Mouse (Mus musculus): ENCODE measurements around the gene Synm. TPM values are rescaled to one million over a fixed set of nuclear protein-coding genes. Genes with fewer than 3 reads are reported as not detected.

Gene Synm
- polyA plus RNA-seq, 1 experiment from 2014 or later, result 7.0 TPM

DNA sequence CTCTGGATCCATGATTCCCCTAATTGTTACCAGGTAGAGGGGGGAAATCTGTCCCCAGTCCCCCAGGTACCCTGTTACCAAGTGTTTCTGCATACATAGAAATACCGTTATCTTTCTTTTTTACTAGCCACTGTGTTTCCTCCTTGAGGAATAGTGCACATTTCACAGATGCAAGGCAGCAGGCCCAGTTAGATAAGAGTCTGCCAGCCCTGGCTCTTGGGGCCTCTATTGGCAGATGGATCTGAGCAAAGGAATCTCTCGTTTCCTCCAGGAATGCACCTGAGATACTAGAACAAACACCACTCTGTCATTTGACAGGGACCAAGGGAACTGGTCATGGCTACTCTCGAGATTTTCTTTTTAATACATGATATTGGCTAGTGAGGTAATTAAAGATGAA, 67.4 kb downstream of the Synm start:
- H3K27me3 ChIP-seq, result no peaks in the 10 kb centered on the region
- ATAC-seq (ENCODE audit: low FRiP score), result no peak
- H3K4me2 ChIP-seq, result no peak overlapping the region
- H3K4me3 ChIP-seq, result no peak overlapping the region
- no peak overlapping the region for H3K27ac ChIP-seq
- H3K4me1 ChIP-seq (replicated peaks), result no peaks in the 10 kb centered on the region; the same call in 1 of the 2 replicates
- H3K9me3 ChIP-seq, result no peaks in the 10 kb centered on the region
- H3K9ac ChIP-seq, result no peak overlapping the region
- no peaks in the 10 kb centered on the region for H3K36me3 ChIP-seq
- WGBS, result 83% methylated on average over 3 of the region's 3 CpGs

GRCm38 (mm10) chr7:67691036-67691435, 68.5 kb downstream of the Synm start:
- no peaks in the 10 kb centered on the region for H3K9me3 ChIP-seq
- 84% methylated on average over 6 of the region's 6 CpGs for WGBS
- H3K4me2 ChIP-seq, result no peak overlapping the region
- no peaks in the 10 kb centered on the region for H3K36me3 ChIP-seq
- H3K4me3 ChIP-seq, result no peak overlapping the region
- H3K9ac ChIP-seq, result no peak overlapping the region
- no peaks in the 10 kb centered on the region for H3K27me3 ChIP-seq
- H3K4me1 ChIP-seq (replicated peaks), result no peaks in the 10 kb centered on the region; the same call in 1 of the 2 replicates
- no peak for ATAC-seq (ENCODE audit: low FRiP score)
- H3K27ac ChIP-seq, result no peak overlapping the region

- WGBS, result 83% methylated on average over 7 of the region's 7 CpGs
- Histone ChIP-seq H3K4me3 (no peak overlapping the region), H3K4me1 (replicated peaks) (no peaks in the 10 kb centered on the region; the same call in 1 of the 2 replicates), H3K36me3 (0 out of 2 replicates have a peak, but pooled peaks cover 4% of the 10 kb centered on the region), H3K4me2 (no peak overlapping the region), H3K27ac (no peak overlapping the region), H3K27me3 (no peaks in the 10 kb centered on the region), H3K9me3 (no peaks in the 10 kb centered on the region), H3K9ac (no peak overlapping the region)
- no peak for ATAC-seq (ENCODE audit: low FRiP score)
These were observed 69.7 kb downstream of the Synm start for GRCm38 (mm10) chr7:67689793-67690192.

DNA sequence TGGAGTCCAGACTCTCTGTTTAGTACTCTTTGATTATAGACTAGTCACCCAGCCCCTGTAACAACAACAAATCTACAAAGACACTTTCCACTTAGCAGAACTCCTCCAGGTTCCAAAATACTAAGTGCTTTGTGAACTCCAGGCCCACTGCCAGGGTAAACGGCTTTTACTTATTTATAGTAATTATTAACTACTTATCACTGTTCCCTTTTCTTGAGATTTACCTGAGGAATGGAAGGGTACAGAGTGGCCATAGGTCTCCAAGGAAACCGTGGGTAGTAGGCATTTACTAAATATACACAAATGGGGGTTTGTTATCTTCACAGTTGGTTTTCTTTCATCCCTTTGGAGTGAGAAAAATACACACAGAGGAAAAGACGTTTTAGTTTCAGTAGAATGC, 71.3 kb downstream of the Synm start:
- H3K4me2 ChIP-seq, result no peak overlapping the region
- no peaks in the 10 kb centered on the region for H3K9me3 ChIP-seq
- H3K4me1 ChIP-seq (replicated peaks), result no peaks in the 10 kb centered on the region; the same call in 1 of the 2 replicates
- H3K9ac ChIP-seq, result no peak overlapping the region
- H3K4me3 ChIP-seq, result no peak overlapping the region
- ATAC-seq (ENCODE audit: low FRiP score), result no peak
- H3K27me3 ChIP-seq, result no peaks in the 10 kb centered on the region
- no peak overlapping the region for H3K27ac ChIP-seq
- 0 out of 2 replicates have a peak, but pooled peaks cover 4% of the 10 kb centered on the region for H3K36me3 ChIP-seq
- WGBS, result 48% methylated on average over 3 of the region's 3 CpGs

DNA sequence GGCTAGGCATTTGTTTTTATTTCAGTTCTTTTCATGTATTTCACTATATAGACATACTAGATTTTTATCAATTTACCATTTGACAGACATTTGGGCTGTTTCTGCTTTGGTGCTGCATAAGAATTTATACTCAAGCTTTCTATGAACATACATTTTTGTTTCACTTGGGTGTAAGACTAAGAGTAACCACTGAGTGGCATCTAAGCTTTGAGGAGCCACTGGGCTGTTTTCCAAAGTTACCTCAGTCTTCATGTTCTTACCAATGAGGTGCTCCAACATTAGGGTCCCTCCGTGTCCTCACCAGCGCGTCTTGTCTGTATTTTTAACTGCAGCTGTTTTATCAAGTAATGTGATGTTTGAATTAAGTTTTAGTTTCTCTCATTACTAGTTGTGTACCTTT, 73.0 kb downstream of the Synm start:
- Histone ChIP-seq H3K27me3 (no peaks in the 10 kb centered on the region), H3K36me3 (0 out of 2 replicates have a peak, but pooled peaks cover 4% of the 10 kb centered on the region), H3K4me1 (replicated peaks) (no peaks in the 10 kb centered on the region; the same call in 1 of the 2 replicates), H3K4me2 (no peak overlapping the region), H3K27ac (no peak overlapping the region), H3K9me3 (no peaks in the 10 kb centered on the region), H3K9ac (no peak overlapping the region), H3K4me3 (no peak overlapping the region)
- 92% methylated on average over 3 of the region's 3 CpGs for WGBS
- no peak for ATAC-seq (ENCODE audit: low FRiP score)

GRCm38 (mm10) chr7:67683006-67683405, 76.5 kb downstream of the Synm start:
- WGBS, result 88% methylated on average over 16 of the region's 16 CpGs
- H3K36me3 ChIP-seq, result peaks cover 10% of the 10 kb centered on the region; the same call in 1 of the 2 replicates
- H3K4me2 ChIP-seq, result no peak overlapping the region
- H3K9ac ChIP-seq, result no peak overlapping the region
- ATAC-seq (ENCODE audit: low FRiP score), result no peak
- no peaks in the 10 kb centered on the region for H3K9me3 ChIP-seq
- no peak overlapping the region for H3K27ac ChIP-seq
- no peaks in the 10 kb centered on the region for H3K4me1 ChIP-seq (replicated peaks)
- H3K27me3 ChIP-seq, result no peaks in the 10 kb centered on the region
- no peak overlapping the region for H3K4me3 ChIP-seq

GRCm38 (mm10) chr7:67681078-67681477, 78.5 kb downstream of the Synm start:
- no peak overlapping the region for H3K9ac ChIP-seq
- ATAC-seq (ENCODE audit: low FRiP score), result no peak
- no peaks in the 10 kb centered on the region for H3K27me3 ChIP-seq
- no peak overlapping the region for H3K4me3 ChIP-seq
- peaks cover 10% of the 10 kb centered on the region; the same call in 1 of the 2 replicates for H3K36me3 ChIP-seq
- H3K4me2 ChIP-seq, result no peak overlapping the region
- H3K27ac ChIP-seq, result no peak overlapping the region
- WGBS, result 91% methylated on average over 9 of the region's 9 CpGs
- no peaks in the 10 kb centered on the region for H3K9me3 ChIP-seq
- H3K4me1 ChIP-seq (replicated peaks), result no peaks in the 10 kb centered on the region

Small RNA genes lying within 50 kb of the gene (microRNA-seq; reads per million reads assigned to microRNA genes)
- not detected for gene Gm23844

Other genes with a start within 250 kb of the Synm start
- gene Lrrc28, start 114.5 kb downstream of the Synm start, polyA plus RNA-seq (2015; fragmentation: Nextera tagmentation; extraction: Ambion mirVana), result 32.2 and 33.0 TPM in 2 replicates
- gene Ttc23, start 112.3 kb downstream of the Synm start, polyA plus RNA-seq (2015; fragmentation: Nextera tagmentation; extraction: Ambion mirVana), result 12.0 and 12.2 TPM in 2 replicates
- gene Igf1r, start 193.1 kb upstream of the Synm start, polyA plus RNA-seq (2015; fragmentation: Nextera tagmentation; extraction: Ambion mirVana), result 24.9 and 26.8 TPM in 2 replicates

Measured in hindbrain, embryonic 13.5 days (tissue).